Mouse (Mus musculus): Measurements from ENCODE around the gene Zfp747.
"Not testable (repeated sequence)": the region's sequence is repeated elsewhere in the genome, so short reads cannot be mapped to it uniquely, and the experiment has no call there.

Gene Zfp747

GRCm38 (mm10) chr7:127375271-127376245 lies at the start of gene Zfp747:
Gene Zfp747 (minus strand): TSS chr7:127376050.
- in situ Hi-C loops (cut with MboI; ENCODE audit: low pct_unique_long_range_greater_than_20kb in 1 of 2, low sequenced_read_pairs in 2 of 2, unreplicated experiment in 1 of 2), result not testable (repeated sequence)

GRCm38 (mm10) chr7:127425291-127425690 lies 49.4 kb upstream of the Zfp747 start:
- in situ Hi-C loops (cut with MboI; ENCODE audit: low pct_unique_long_range_greater_than_20kb in 1 of 2, low sequenced_read_pairs in 2 of 2, unreplicated experiment in 1 of 2), result no loop called here

- in situ Hi-C loops (cut with MboI; ENCODE audit: low pct_unique_long_range_greater_than_20kb in 1 of 2, low sequenced_read_pairs in 2 of 2, unreplicated experiment in 1 of 2), result no loop called here
These were observed 46.4 kb upstream of the Zfp747 start for GRCm38 (mm10) chr7:127422247-127422646.

GRCm38 (mm10) chr7:127421388-127422191 lies 45.7 kb upstream of the Zfp747 start, which contains the start of gene Zfp688:
Gene Zfp688 (minus strand): TSS chr7:127422068.
- in situ Hi-C loops (cut with MboI; ENCODE audit: low pct_unique_long_range_greater_than_20kb in 1 of 2, low sequenced_read_pairs in 2 of 2, unreplicated experiment in 1 of 2), result no loop called here

GRCm38 (mm10) chr7:127411418-127411817 lies 35.6 kb upstream of the Zfp747 start:
- in situ Hi-C loops (cut with MboI; ENCODE audit: low pct_unique_long_range_greater_than_20kb in 1 of 2, low sequenced_read_pairs in 2 of 2, unreplicated experiment in 1 of 2), result no loop called here

GRCm38 (mm10) chr7:127406002-127406987 lies 30.4 kb upstream of the Zfp747 start, which contains the start of gene Zfp764:
Gene Zfp764 (minus strand): TSS chr7:127406822.
- in situ Hi-C loops (cut with MboI; ENCODE audit: low pct_unique_long_range_greater_than_20kb in 1 of 2, low sequenced_read_pairs in 2 of 2, unreplicated experiment in 1 of 2), result not testable (repeated sequence)

GRCm38 (mm10) chr7:127404101-127404500 lies 28.3 kb upstream of the Zfp747 start:
- in situ Hi-C loops (cut with MboI; ENCODE audit: low pct_unique_long_range_greater_than_20kb in 1 of 2, low sequenced_read_pairs in 2 of 2, unreplicated experiment in 1 of 2), result loop anchor here in 1 of 2 experiments (5.0 kb wide), 1 partner anchor 42 kb away; no protein-coding TSS in a partner anchor

- in situ Hi-C loops (cut with MboI; ENCODE audit: low pct_unique_long_range_greater_than_20kb in 1 of 2, low sequenced_read_pairs in 2 of 2, unreplicated experiment in 1 of 2), result loop anchor here in 1 of 2 experiments (5.0 kb wide), 1 partner anchor 41 kb away; no protein-coding TSS in a partner anchor
These were observed 27.1 kb upstream of the Zfp747 start for GRCm38 (mm10) chr7:127402980-127403379.

- in situ Hi-C loops (cut with MboI; ENCODE audit: low pct_unique_long_range_greater_than_20kb in 1 of 2, low sequenced_read_pairs in 2 of 2, unreplicated experiment in 1 of 2), result loop anchor here in 1 of 2 experiments (5.0 kb wide), 1 partner anchor 38 kb away; no protein-coding TSS in a partner anchor
These were observed 24.5 kb upstream of the Zfp747 start for GRCm38 (mm10) chr7:127400355-127400754.

- in situ Hi-C loops (cut with MboI; ENCODE audit: low pct_unique_long_range_greater_than_20kb in 1 of 2, low sequenced_read_pairs in 2 of 2, unreplicated experiment in 1 of 2), result no loop called here
These were observed 18.1 kb upstream of the Zfp747 start for GRCm38 (mm10) chr7:127393944-127394333.

GRCm38 (mm10) chr7:127393157-127393943 lies 17.5 kb upstream of the Zfp747 start, which contains the start of gene E430018J23Rik:
Gene E430018J23Rik (minus strand): TSS chr7:127393629.
- in situ Hi-C loops (cut with MboI; ENCODE audit: low pct_unique_long_range_greater_than_20kb in 1 of 2, low sequenced_read_pairs in 2 of 2, unreplicated experiment in 1 of 2), result no loop called here

- in situ Hi-C loops (cut with MboI; ENCODE audit: low pct_unique_long_range_greater_than_20kb in 1 of 2, low sequenced_read_pairs in 2 of 2, unreplicated experiment in 1 of 2), result no loop called here
These were observed 16.5 kb upstream of the Zfp747 start for GRCm38 (mm10) chr7:127392251-127392824.

- in situ Hi-C loops (cut with MboI; ENCODE audit: low pct_unique_long_range_greater_than_20kb in 1 of 2, low sequenced_read_pairs in 2 of 2, unreplicated experiment in 1 of 2), result no loop called here
These were observed 15.7 kb upstream of the Zfp747 start for GRCm38 (mm10) chr7:127391538-127391937.

GRCm38 (mm10) chr7:127390306-127390705 lies 14.5 kb upstream of the Zfp747 start:
- in situ Hi-C loops (cut with MboI; ENCODE audit: low pct_unique_long_range_greater_than_20kb in 1 of 2, low sequenced_read_pairs in 2 of 2, unreplicated experiment in 1 of 2), result no loop called here

GRCm38 (mm10) chr7:127388201-127388600 lies 12.4 kb upstream of the Zfp747 start:
- in situ Hi-C loops (cut with MboI; ENCODE audit: low pct_unique_long_range_greater_than_20kb in 1 of 2, low sequenced_read_pairs in 2 of 2, unreplicated experiment in 1 of 2), result not testable (repeated sequence)

- in situ Hi-C loops (cut with MboI; ENCODE audit: low pct_unique_long_range_greater_than_20kb in 1 of 2, low sequenced_read_pairs in 2 of 2, unreplicated experiment in 1 of 2), result no loop called here
These were observed 11.0 kb upstream of the Zfp747 start, which contains the start of gene 9130019O22Rik for GRCm38 (mm10) chr7:127386641-127387392. Gene 9130019O22Rik (minus strand): TSS chr7:127387166.

Measured in mouse embryonic stem cell (cell line).